Mouse (Mus musculus): ENCODE data around the gene Cfap74. TPM values are rescaled to one million over a fixed set of nuclear protein-coding genes. Genes with fewer than 3 reads are reported as not detected.

Gene Cfap74
- polyA plus RNA-seq (2017; shearing (Covaris generic)): 3.9 TPM

GRCm38 (mm10) chr4:155409058-155409776 is at the start of gene Cfap74:
TSS of gene Cfap74 (plus strand) at chr4:155409190.

DNA sequence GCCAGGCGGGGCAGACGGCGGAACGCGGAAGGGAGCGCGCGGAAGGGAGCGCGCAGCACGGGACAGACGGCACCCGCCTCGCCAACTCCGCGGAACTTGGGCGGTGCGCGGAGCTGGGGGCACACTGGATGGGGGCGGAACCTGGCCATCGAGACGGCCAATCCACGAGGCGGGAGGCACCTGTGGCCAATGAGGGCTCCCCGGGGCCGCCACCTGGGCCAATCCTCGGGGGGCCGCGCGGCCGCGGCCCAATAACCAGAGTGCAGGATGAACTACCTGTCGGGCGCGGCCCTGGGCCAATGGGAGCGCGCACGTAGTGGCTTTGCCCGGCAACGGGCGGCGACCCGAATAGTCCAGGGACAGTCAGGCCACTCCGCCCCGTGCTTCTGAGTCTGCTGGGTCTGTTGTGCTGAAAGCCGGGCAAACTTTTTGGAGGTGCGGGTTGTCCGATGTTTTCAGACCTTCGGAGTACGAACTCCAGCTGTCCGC is 47.6 kb upstream of the Cfap74 start, which contains the start of gene Prkcz:
TSS of gene Prkcz (minus strand) at position 59 of the 489 bp plus-strand sequence.

DNA sequence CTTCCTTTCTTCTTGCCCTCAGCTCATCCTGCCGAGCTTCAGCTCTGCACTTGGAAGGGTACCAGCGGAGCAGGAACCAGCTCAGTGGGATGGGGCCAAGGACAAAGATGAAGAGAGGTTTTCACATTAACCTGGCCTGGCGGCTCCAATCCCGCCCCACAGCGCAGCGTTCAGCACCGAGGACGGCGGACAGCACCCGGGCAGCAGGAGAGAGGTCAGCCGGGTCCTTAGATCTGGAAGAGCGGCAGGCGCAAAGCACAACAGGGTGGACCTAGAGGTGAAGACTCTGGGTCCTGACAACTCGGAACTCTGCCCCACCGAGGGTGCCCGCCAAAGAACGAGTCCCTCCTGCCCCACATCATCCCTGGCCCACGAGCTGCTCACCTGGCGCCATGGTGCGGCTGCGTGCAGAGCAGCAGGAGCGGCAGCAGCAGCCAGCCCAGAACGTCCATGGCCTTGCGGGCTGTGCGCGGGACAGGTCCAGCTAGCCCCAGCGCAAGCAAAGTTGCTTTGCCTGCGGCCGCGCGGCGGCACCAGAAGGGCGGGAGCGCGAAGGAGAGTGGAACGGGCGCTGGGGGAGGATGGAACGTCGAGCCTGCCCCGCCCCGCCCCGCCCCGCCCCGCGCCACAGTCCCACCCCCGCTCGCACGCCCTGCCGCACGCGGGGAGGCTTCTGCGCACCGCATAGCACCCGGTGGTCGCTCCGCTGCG is 11.3 kb upstream of the Cfap74 start, which contains the start of gene Gabrd:
TSS of gene Gabrd (minus strand) at position 602 of the 711 bp plus-strand sequence.

GRCm38 (mm10) chr4:155468952-155469351 is 60.0 kb downstream of the Cfap74 start, which contains the start of gene Tmem52:
TSS of gene Tmem52 (plus strand) at chr4:155469114.

DNA sequence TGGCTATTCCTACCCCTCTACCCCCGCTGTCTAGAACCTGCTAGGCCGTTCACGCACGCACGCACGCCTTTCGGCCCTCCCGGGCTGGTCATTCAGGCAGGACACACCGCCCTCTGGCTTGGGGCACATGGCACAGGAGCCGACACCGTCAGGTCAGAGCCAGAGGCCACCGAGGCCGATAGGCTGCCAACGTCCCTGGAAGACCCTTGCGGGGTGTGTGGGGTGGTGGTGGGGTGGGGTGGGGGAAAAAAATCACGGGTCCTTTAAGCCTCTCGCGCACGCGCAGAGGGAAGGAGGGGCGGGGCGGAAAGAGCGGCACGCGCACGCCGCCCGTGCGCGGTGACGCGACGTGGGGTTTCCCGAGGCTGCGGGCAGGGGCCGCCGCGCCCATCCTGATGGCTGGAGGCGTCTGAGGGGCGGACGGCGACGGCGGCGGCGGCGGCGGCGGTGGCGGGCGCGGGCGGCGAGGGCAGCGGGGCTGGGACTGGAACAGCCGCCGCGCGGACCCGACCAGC is 82.1 kb downstream of the Cfap74 start, which contains the start of gene Gnb1:
TSS of gene Gnb1 (plus strand) at position 372 of the 515 bp plus-strand sequence.

Other genes with a start within 250 kb of the Cfap74 start
- 136 TPM for gene Ski, start 186.6 kb upstream of the Cfap74 start, polyA plus RNA-seq (2017; shearing (Covaris generic))
- gene Faap20, start 159.4 kb upstream of the Cfap74 start, polyA plus RNA-seq (2017; shearing (Covaris generic)): 51.6 TPM
- 30.7 TPM for gene Prkcz, start 47.8 kb upstream of the Cfap74 start, polyA plus RNA-seq (2017; shearing (Covaris generic))
- 0.32 TPM for gene Gabrd, start 11.1 kb upstream of the Cfap74 start, polyA plus RNA-seq (2017; shearing (Covaris generic))
- not detected for gene Tmem52, start 59.9 kb downstream of the Cfap74 start, polyA plus RNA-seq (2017; shearing (Covaris generic))
- 438 TPM for gene Gnb1, start 82.2 kb downstream of the Cfap74 start, polyA plus RNA-seq (2017; shearing (Covaris generic))
- 98.5 TPM for gene Nadk, start 153.2 kb downstream of the Cfap74 start, polyA plus RNA-seq (2017; shearing (Covaris generic))
- 25.6 TPM for gene Slc35e2, start 192.2 kb downstream of the Cfap74 start, polyA plus RNA-seq (2017; shearing (Covaris generic))
- gene Cdk11b, start 215.7 kb downstream of the Cfap74 start, polyA plus RNA-seq (2017; shearing (Covaris generic)): 793 TPM
- gene Gm10563, start 236.2 kb downstream of the Cfap74 start, polyA plus RNA-seq (2017; shearing (Covaris generic)): not detected
- gene Mmp23, start 244.2 kb downstream of the Cfap74 start, polyA plus RNA-seq (2017; shearing (Covaris generic)): not detected